Comparison of ENCODE assay signal across 23 mouse cellular contexts in genomic region chr9:35182832-35183231, GRCm38 (mm10). TPM values are rescaled to one million over a fixed set of nuclear protein-coding genes. Genes with fewer than 3 reads are reported as not detected.
A peak's percentile ranks its signal among the peaks of the same experiment; 100 is the strongest.
DNase-seq lines count a peak whose midpoint lies in the region; ATAC-seq and TF ChIP-seq lines count a peak whose summit lies in the region.
"Had no signal": no experiment of that assay in that cellular context is flagged by ENCODE, and none has a peak within 500 bp of the region (broad histone marks: within the 10 kb centered on the region; RNA-seq: fewer than 3 reads in every experiment).

No protein-coding gene starts in this region.

- ATAC-seq in kidney, embryonic 14.5 days (ENCODE audit: low FRiP score, low TSS enrichment): no peak
- ATAC-seq: CD4-positive, CD25-positive, alpha-beta regulatory T cell, adult 4 months; forebrain, embryonic 15.5 days; intestine, postnatal 0 days; Patski had no signal

- TF ChIP-seq POLR2A in bone marrow macrophage, adult 2 months (IDR thresholded peaks at IDR 0.05; ENCODE audit: borderline replicate concordance, low read depth, low read length): no peak
- no peak for TF ChIP-seq POLR2A in cerebellum, adult 2 months (IDR thresholded peaks at IDR 0.05; ENCODE audit: borderline replicate concordance, insufficient read depth, low read length)

- TF ChIP-seq CTCF in gastrocnemius, adult 2 months (IDR thresholded peaks at IDR 0.05): no peak
- TF ChIP-seq CTCF in bone marrow macrophage, adult 2 months (IDR thresholded peaks at IDR 0.05; ENCODE audit: low read depth, low read length): no peak
- no peak for TF ChIP-seq CTCF in cerebellum, adult 2 months (IDR thresholded peaks at IDR 0.05; ENCODE audit: borderline replicate concordance, insufficient read depth, low read depth, low read length)

- no peaks in the 10 kb centered on the region for H3K27me3 ChIP-seq in kidney, embryonic 14.5 days (ENCODE audit: control insufficient read depth, insufficient read depth, low read length)
- H3K27me3 ChIP-seq in cerebellum, adult 2 months (ENCODE audit: control insufficient read depth, insufficient read depth, low read length): no peaks in the 10 kb centered on the region
- H3K27me3 ChIP-seq in embryonic facial prominence, embryonic 10.5 days (replicated peaks; ENCODE audit: low read depth, poor library complexity, severe bottlenecking): no peaks in the 10 kb centered on the region
- H3K27me3 ChIP-seq: embryonic facial prominence, embryonic 13.5 days; forebrain, embryonic 12.5 days; forebrain, embryonic 15.5 days; hindbrain, embryonic 12.5 days; hindbrain, embryonic 15.5 days; Patski had no signal

- no peak overlapping the region for H3K4me3 ChIP-seq in gastrocnemius, adult 2 months
- no peak overlapping the region for H3K4me3 ChIP-seq in bone marrow macrophage, adult 2 months (ENCODE audit: insufficient read depth, low read length)
- H3K4me3 ChIP-seq in macrophage (ENCODE audit: inconsistent target): no peak overlapping the region
- no peak overlapping the region for H3K4me3 ChIP-seq in kidney, embryonic 14.5 days (ENCODE audit: low read length)
- no peak overlapping the region for H3K4me3 ChIP-seq in cerebellum, adult 2 months (replicated peaks; ENCODE audit: insufficient read depth, low read depth, low read length)
- H3K4me3 ChIP-seq in embryonic facial prominence, embryonic 10.5 days: no peak overlapping the region
- H3K4me3 ChIP-seq: embryonic facial prominence, embryonic 13.5 days; erythroblast, embryonic 14.5 days; forebrain, embryonic 12.5 days; forebrain, embryonic 15.5 days; hindbrain, embryonic 12.5 days; hindbrain, embryonic 15.5 days had no signal

- H3K27ac ChIP-seq in gastrocnemius, adult 2 months: peak overlapping the region; percentile 72
- H3K27ac ChIP-seq in bone marrow macrophage, adult 2 months (ENCODE audit: insufficient read depth, low read depth, low read length): peak overlapping the region; percentile 60
- peak overlapping the region; percentile 43 for H3K27ac ChIP-seq in macrophage
- no peak overlapping the region for H3K27ac ChIP-seq in kidney, embryonic 14.5 days (ENCODE audit: low read depth, low read length)
- H3K27ac ChIP-seq in cerebellum, adult 2 months (ENCODE audit: insufficient read depth, low read length): no peak overlapping the region
- H3K27ac ChIP-seq in embryonic facial prominence, embryonic 10.5 days (replicated peaks): no peak overlapping the region
- H3K27ac ChIP-seq: embryonic facial prominence, embryonic 13.5 days; forebrain, embryonic 12.5 days; forebrain, embryonic 15.5 days; hindbrain, embryonic 12.5 days; hindbrain, embryonic 15.5 days had no signal

- H3K4me2 ChIP-seq in kidney, embryonic 14.5 days (replicated peaks; ENCODE audit: low read depth, low read length): no peak overlapping the region
- H3K4me2 ChIP-seq: embryonic facial prominence, embryonic 13.5 days; forebrain, embryonic 12.5 days; forebrain, embryonic 15.5 days; heart, embryonic 11.5 days; hindbrain, embryonic 12.5 days; hindbrain, embryonic 15.5 days had no signal

- no peak for DNase-seq in gastrocnemius, adult 2 months
- DNase-seq in gastrocnemius, postnatal 14 days: no peak
- DNase-seq in cerebellum, adult 2 months: no peak
- no peak for DNase-seq in embryonic facial prominence, embryonic 10.5 days (ENCODE audit: low spot score)
- DNase-seq in adrenal gland, adult 2 months: no peak
- DNase-seq: adrenal gland, postnatal 14 days; cerebellum, adult 11-12 months; cerebellum, adult 9-10 months; cerebellum, postnatal 14 days; gastrocnemius, postnatal 36 days had no signal

- WGBS in macrophage (ENCODE audit: missing documents): 44% methylated on average over 2 of the region's 2 CpGs
- WGBS in kidney, embryonic 14.5 days: 86% methylated on average over 2 of the region's 2 CpGs
- 77% methylated on average over 2 of the region's 2 CpGs for WGBS in cerebellum, adult 2 months
- 88% methylated on average over 2 of the region's 2 CpGs for WGBS in embryonic facial prominence, embryonic 10.5 days

- no peaks in the 10 kb centered on the region for H3K79me2 ChIP-seq in macrophage (ENCODE audit: inconsistent target)

- intact Hi-C loops in gastrocnemius, adult 2 months (cut with DNase I): no loop called here
- intact Hi-C loops in gastrocnemius, postnatal 14 days (cut with DNase I; ENCODE audit: low total_unique reads): loop anchor here (10.0 kb wide), 1 partner anchor 82 kb away; the partner anchor contains the start of genes Fam118b and Rpusd4

- no peaks in the 10 kb centered on the region for H3K9me3 ChIP-seq in kidney, embryonic 14.5 days (ENCODE audit: control insufficient read depth, low read length)
- H3K9me3 ChIP-seq in embryonic facial prominence, embryonic 10.5 days: no peaks in the 10 kb centered on the region
- H3K9me3 ChIP-seq: embryonic facial prominence, embryonic 13.5 days; forebrain, embryonic 12.5 days; forebrain, embryonic 15.5 days; hindbrain, embryonic 12.5 days; hindbrain, embryonic 15.5 days had no signal

- no peak overlapping the region for H3K9ac ChIP-seq in kidney, embryonic 14.5 days (ENCODE audit: low read depth, low read length)
- H3K9ac ChIP-seq: embryonic facial prominence, embryonic 13.5 days; forebrain, embryonic 12.5 days; forebrain, embryonic 15.5 days; hindbrain, embryonic 12.5 days; hindbrain, embryonic 15.5 days had no signal

- peaks cover 18% of the 10 kb centered on the region for H3K36me3 ChIP-seq in macrophage (ENCODE audit: inconsistent target)
- H3K36me3 ChIP-seq in kidney, embryonic 14.5 days (ENCODE audit: control insufficient read depth, insufficient read depth, low read length): peaks cover 9% of the 10 kb centered on the region; the same call in 1 of the 2 replicates
- peaks cover 15% of the 10 kb centered on the region for H3K36me3 ChIP-seq in embryonic facial prominence, embryonic 10.5 days (replicated peaks)
- H3K36me3 ChIP-seq: forebrain, embryonic 15.5 days; hindbrain, embryonic 15.5 days had no signal

- H3K4me1 ChIP-seq in bone marrow macrophage, adult 2 months (ENCODE audit: control insufficient read depth, insufficient read depth, low read length): peaks cover 23% of the 10 kb centered on the region
- no peaks in the 10 kb centered on the region for H3K4me1 ChIP-seq in kidney, embryonic 14.5 days (ENCODE audit: control insufficient read depth, insufficient read depth, low read length)
- H3K4me1 ChIP-seq in cerebellum, adult 2 months (ENCODE audit: control insufficient read depth, insufficient read depth, low read length): no peaks in the 10 kb centered on the region
- no peaks in the 10 kb centered on the region for H3K4me1 ChIP-seq in embryonic facial prominence, embryonic 10.5 days
- H3K4me1 ChIP-seq: embryonic facial prominence, embryonic 13.5 days; forebrain, embryonic 12.5 days; forebrain, embryonic 15.5 days; hindbrain, embryonic 12.5 days; hindbrain, embryonic 15.5 days had no signal

RNA-seq across cellular contexts. Expression of gene Dcps, which starts 7.0 kb away (rescaled TPM):
- 1 to 10 TPM; 7.7 to 8.4 TPM for total RNA-seq in gastrocnemius, adult 2 months (2021)
- total RNA-seq in gastrocnemius, postnatal 14 days (2021): 1 to 10 TPM; 5.8 to 7.4 TPM
- polyA plus RNA-seq in bone marrow macrophage, adult 2 months (2012; ENCODE audit: insufficient read depth, insufficient read length, missing spikeins): 23.4 and 24.3 TPM in 2 replicates
- 10 to 100 TPM in 8 of 26 experiments, 1 to 10 TPM in 18; 1.2 to 21.5 (median 6.3) TPM for total RNA-seq in macrophage (2018; cell fraction: chromatin; rRNA removed)
- total RNA-seq in macrophage (2018; cell fraction: cytosol; rRNA removed): 10 to 100 TPM; 12.9 to 22.9 (median 16.9) TPM
- total RNA-seq in macrophage (2018; cell fraction: nucleus; rRNA removed): 10 to 100 TPM in 4 of 26 experiments, 1 to 10 TPM in 22; 2.8 to 17.1 (median 7.0) TPM
- 19.9 to 24.5 TPM (median 20.4 TPM) in 3 replicates for polyA plus RNA-seq in macrophage (2018)
- 93.1 and 99.9 TPM in 2 replicates for polyA plus RNA-seq in kidney, embryonic 14.5 days (2014; fragmentation: Nextera tagmentation; extraction: Ambion mirVana)
- 30.2 and 32.2 TPM in 2 replicates for polyA plus RNA-seq in cerebellum, adult 2 months (2012; rRNA removed)
- polyA plus RNA-seq in embryonic facial prominence, embryonic 10.5 days (2016; fragmentation: Nextera tagmentation; extraction: Ambion mirVana): 93.5 and 95.6 TPM in 2 replicates
- 10 to 100 TPM; 18.3 to 26.8 TPM for total RNA-seq in adrenal gland, adult 2 months (2021)
- 21.1 and 22.2 TPM in 2 replicates for polyA plus RNA-seq in adrenal gland, adult 2 months (2012; rRNA removed)

RNA-seq across cellular contexts. Expression of gene Srpr, which starts 17.1 kb away (rescaled TPM):
- 100 to 1,000 TPM; 222 to 262 TPM for total RNA-seq in gastrocnemius, adult 2 months (2021)
- 100 to 1,000 TPM; 167 to 168 TPM for total RNA-seq in gastrocnemius, postnatal 14 days (2021)
- polyA plus RNA-seq in bone marrow macrophage, adult 2 months (2012; ENCODE audit: insufficient read depth, insufficient read length, missing spikeins): 57.1 and 67.5 TPM in 2 replicates
- 10 to 100 TPM; 26.6 to 66.1 (median 49.2) TPM for total RNA-seq in macrophage (2018; cell fraction: chromatin; rRNA removed)
- total RNA-seq in macrophage (2018; cell fraction: cytosol; rRNA removed): 100 to 1,000 TPM in 2 of 26 experiments, 10 to 100 TPM in 24; 71.1 to 105 (median 84.6) TPM
- 10 to 100 TPM; 38.1 to 90.6 (median 64.9) TPM for total RNA-seq in macrophage (2018; cell fraction: nucleus; rRNA removed)
- 71.0 to 178 TPM (median 77.8 TPM) in 3 replicates for polyA plus RNA-seq in macrophage (2018)
- 89.1 and 125 TPM in 2 replicates for polyA plus RNA-seq in kidney, embryonic 14.5 days (2014; fragmentation: Nextera tagmentation; extraction: Ambion mirVana)
- polyA plus RNA-seq in cerebellum, adult 2 months (2012; rRNA removed): 63.8 TPM in 2 replicates
- polyA plus RNA-seq in embryonic facial prominence, embryonic 10.5 days (2016; fragmentation: Nextera tagmentation; extraction: Ambion mirVana): 84.6 and 86.8 TPM in 2 replicates
- total RNA-seq in adrenal gland, adult 2 months (2021): 100 to 1,000 TPM; 157 to 167 TPM
- 40.6 and 47.4 TPM in 2 replicates for polyA plus RNA-seq in adrenal gland, adult 2 months (2012; rRNA removed)

RNA-seq across cellular contexts. Expression of gene Tirap, which starts 17.3 kb away (rescaled TPM):
- total RNA-seq in gastrocnemius, adult 2 months (2021): 10 to 100 TPM; 29.1 to 42.0 TPM
- 10 to 100 TPM; 17.0 to 20.0 TPM for total RNA-seq in gastrocnemius, postnatal 14 days (2021)
- polyA plus RNA-seq in bone marrow macrophage, adult 2 months (2012; ENCODE audit: insufficient read depth, insufficient read length, missing spikeins): 8.5 and 9.5 TPM in 2 replicates
- total RNA-seq in macrophage (2018; cell fraction: chromatin; rRNA removed): 10 to 100 TPM in 12 of 26 experiments, 1 to 10 TPM in 14; 1.4 to 28.7 (median 9.6) TPM
- 10 to 100 TPM in 14 of 26 experiments, 1 to 10 TPM in 12; 5.7 to 15.0 (median 10.2) TPM for total RNA-seq in macrophage (2018; cell fraction: cytosol; rRNA removed)
- total RNA-seq in macrophage (2018; cell fraction: nucleus; rRNA removed): 10 to 100 TPM in 13 of 26 experiments, 1 to 10 TPM in 13; 3.0 to 24.6 (median 10.8) TPM
- 8.9 to 11.6 TPM (median 10.0 TPM) in 3 replicates for polyA plus RNA-seq in macrophage (2018)
- 10.1 and 12.5 TPM in 2 replicates for polyA plus RNA-seq in kidney, embryonic 14.5 days (2014; fragmentation: Nextera tagmentation; extraction: Ambion mirVana)
- 2.7 and 2.8 TPM in 2 replicates for polyA plus RNA-seq in cerebellum, adult 2 months (2012; rRNA removed)
- 20.3 and 21.8 TPM in 2 replicates for polyA plus RNA-seq in embryonic facial prominence, embryonic 10.5 days (2016; fragmentation: Nextera tagmentation; extraction: Ambion mirVana)
- total RNA-seq in adrenal gland, adult 2 months (2021): 1 to 10 TPM; 6.8 to 7.3 TPM
- polyA plus RNA-seq in adrenal gland, adult 2 months (2012; rRNA removed): 10.2 and 11.7 TPM in 2 replicates

RNA-seq across cellular contexts. Expression of gene Foxred1, which starts 28.0 kb away (rescaled TPM):
- total RNA-seq in gastrocnemius, adult 2 months (2021): 10 to 100 TPM; 17.6 to 20.3 TPM
- total RNA-seq in gastrocnemius, postnatal 14 days (2021): 10 to 100 TPM; 34.7 to 40.1 TPM
- 19.1 and 24.6 TPM in 2 replicates for polyA plus RNA-seq in bone marrow macrophage, adult 2 months (2012; ENCODE audit: insufficient read depth, insufficient read length, missing spikeins)
- total RNA-seq in macrophage (2018; cell fraction: chromatin; rRNA removed): 100 to 1,000 TPM in 8 of 26 experiments, 10 to 100 TPM in 18; 20.0 to 119 (median 69.3) TPM
- 10 to 100 TPM; 14.5 to 35.7 (median 22.1) TPM for total RNA-seq in macrophage (2018; cell fraction: cytosol; rRNA removed)
- 10 to 100 TPM; 14.2 to 79.0 (median 48.1) TPM for total RNA-seq in macrophage (2018; cell fraction: nucleus; rRNA removed)
- polyA plus RNA-seq in macrophage (2018): 18.9 to 27.3 TPM (median 22.8 TPM) in 3 replicates
- polyA plus RNA-seq in kidney, embryonic 14.5 days (2014; fragmentation: Nextera tagmentation; extraction: Ambion mirVana): 32.5 and 41.7 TPM in 2 replicates
- 54.6 and 55.1 TPM in 2 replicates for polyA plus RNA-seq in cerebellum, adult 2 months (2012; rRNA removed)
- 51.4 and 57.5 TPM in 2 replicates for polyA plus RNA-seq in embryonic facial prominence, embryonic 10.5 days (2016; fragmentation: Nextera tagmentation; extraction: Ambion mirVana)
- total RNA-seq in adrenal gland, adult 2 months (2021): 10 to 100 TPM; 40.6 to 53.7 TPM
- 14.4 and 16.8 TPM in 2 replicates for polyA plus RNA-seq in adrenal gland, adult 2 months (2012; rRNA removed)

Comparison
In these comparisons a context has a peak if more than half of its experiments do, and no peak if none do; other contexts are left out.
1. H3K27ac ChIP-seq: peak in gastrocnemius, adult 2 months (single experiment), bone marrow macrophage, adult 2 months (single experiment) and macrophage (single experiment); none in kidney, embryonic 14.5 days (single experiment), cerebellum, adult 2 months (single experiment) and embryonic facial prominence, embryonic 10.5 days (single experiment).